Mouse (Mus musculus): ENCODE measurements around the gene Tmem211.

GRCm38 (mm10) chr5:113195451-113195850 is 31.3 kb upstream of the Tmem211 start:
- TF ChIP-seq CTCF (conservative IDR thresholded peaks at IDR 0.05; ENCODE audit: insufficient read depth, insufficient read length, low read depth, low read length) (no peak), POLR2A (IDR thresholded peaks at IDR 0.05; ENCODE audit: low read depth, low read length) (no peak)

Measured in kidney, adult 2 months (tissue).